ENCODE assay signal across 16 mouse cellular contexts in the genomic region with DNA sequence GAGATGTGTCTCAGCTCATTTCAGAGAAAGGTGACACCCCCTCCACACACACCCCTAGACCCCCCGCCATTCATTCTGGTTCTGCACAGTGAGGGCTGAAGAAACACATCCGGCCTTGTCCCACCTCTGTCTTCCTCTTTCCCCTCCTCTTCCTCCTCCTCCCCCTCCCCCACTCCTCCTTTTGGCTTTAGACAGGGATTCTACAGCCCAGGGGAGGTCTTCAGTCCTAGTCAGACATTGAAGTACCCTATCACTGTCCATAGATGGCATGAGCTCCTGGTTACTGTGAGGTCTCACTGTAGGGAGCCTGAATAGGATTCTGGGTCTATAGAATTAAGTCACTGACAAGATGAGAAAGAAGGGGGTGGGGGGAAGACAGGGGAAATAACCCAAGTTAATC. TPM values are rescaled to one million over a fixed set of nuclear protein-coding genes. Genes with fewer than 3 reads are reported as not detected.
DNase-seq lines count a peak whose midpoint lies in the region; ATAC-seq and TF ChIP-seq lines count a peak whose summit lies in the region.
"Had no signal": no experiment of that assay in that cellular context is flagged by ENCODE, and none has a peak within 500 bp of the region (broad histone marks: within the 10 kb centered on the region; RNA-seq: fewer than 3 reads in every experiment).

No protein-coding gene starts in this region.

- no peak for ATAC-seq in hindbrain, embryonic 12.5 days (ENCODE audit: low FRiP score)
- no peak for ATAC-seq in midbrain, embryonic 15.5 days (replicated peaks)
- ATAC-seq in CD4-positive, CD25-positive, alpha-beta regulatory T cell, adult 4 months = no peak
- ATAC-seq: intestine, embryonic 15.5 days; liver, postnatal 0 days had no signal

- H3K27ac ChIP-seq in cortical plate, adult 2 months (ENCODE audit: insufficient read depth, low read length) = no peak overlapping the region
- H3K27ac ChIP-seq in hindbrain, embryonic 12.5 days = no peak overlapping the region
- H3K27ac ChIP-seq in midbrain, embryonic 15.5 days = no peak overlapping the region
- H3K27ac ChIP-seq: heart, adult 2 months; intestine, embryonic 15.5 days; kidney, embryonic 15.5 days had no signal

- no peak for TF ChIP-seq CTCF in E14TG2a.4 (conservative IDR thresholded peaks at IDR 0.05; ENCODE audit: low read length)
- no peak for TF ChIP-seq CTCF in cortical plate, adult 2 months (IDR thresholded peaks at IDR 0.05; ENCODE audit: extremely low read depth, insufficient read depth, low read length)

- no peaks in the 10 kb centered on the region for H3K36me3 ChIP-seq in E14TG2a.4 (ENCODE audit: insufficient read depth, low read length)
- peaks cover 19% of the 10 kb centered on the region for H3K36me3 ChIP-seq in hindbrain, embryonic 12.5 days
- 0 out of 2 replicates have a peak, but pooled peaks cover 4% of the 10 kb centered on the region for H3K36me3 ChIP-seq in midbrain, embryonic 15.5 days (replicated peaks)
- H3K36me3 ChIP-seq: intestine, embryonic 15.5 days; kidney, embryonic 15.5 days had no signal

- H3K4me1 ChIP-seq in E14TG2a.4 (replicated peaks; ENCODE audit: low read depth, low read length) = peaks cover 45% of the 10 kb centered on the region
- no peaks in the 10 kb centered on the region for H3K4me1 ChIP-seq in cortical plate, adult 2 months (ENCODE audit: control insufficient read depth, insufficient read depth, low read length)
- H3K4me1 ChIP-seq in hindbrain, embryonic 12.5 days = peaks cover 38% of the 10 kb centered on the region
- peaks cover 37% of the 10 kb centered on the region for H3K4me1 ChIP-seq in midbrain, embryonic 15.5 days

- peaks cover 10% of the 10 kb centered on the region for H3K9me3 ChIP-seq in E14TG2a.4 (ENCODE audit: low read length)
- H3K9me3 ChIP-seq in hindbrain, embryonic 12.5 days (replicated peaks) = no peaks in the 10 kb centered on the region
- H3K9me3 ChIP-seq in midbrain, embryonic 15.5 days = no peaks in the 10 kb centered on the region
- H3K9me3 ChIP-seq: intestine, embryonic 15.5 days; kidney, embryonic 15.5 days had no signal

- peak overlapping the region; percentile 61; the same call in 1 of the 2 replicates for H3K9ac ChIP-seq in hindbrain, embryonic 12.5 days
- no peak overlapping the region for H3K9ac ChIP-seq in midbrain, embryonic 15.5 days
- H3K9ac ChIP-seq: intestine, embryonic 15.5 days; kidney, embryonic 15.5 days; liver, postnatal 0 days had no signal

- peaks cover 66% of the 10 kb centered on the region for H3K27me3 ChIP-seq in E14TG2a.4 (ENCODE audit: insufficient read depth, low read length)
- peaks cover 30% of the 10 kb centered on the region for H3K27me3 ChIP-seq in hindbrain, embryonic 12.5 days
- H3K27me3 ChIP-seq in midbrain, embryonic 15.5 days (replicated peaks) = peaks cover 5% of the 10 kb centered on the region; the same call in 1 of the 2 replicates

- peak overlapping the region; percentile 77 for H3K4me2 ChIP-seq in hindbrain, embryonic 12.5 days (replicated peaks)
- H3K4me2 ChIP-seq in midbrain, embryonic 15.5 days = peak overlapping the region; percentile 97

- 0 out of 2 replicates have a peak overlapping the region, but pooled peaks have one; percentile 13 for H3K4me3 ChIP-seq in E14TG2a.4 (replicated peaks; ENCODE audit: low read length)
- H3K4me3 ChIP-seq in cortical plate, adult 2 months (ENCODE audit: insufficient read depth, low read length) = peak overlapping the region; percentile 97
- H3K4me3 ChIP-seq in hindbrain, embryonic 12.5 days = peak overlapping the region; percentile 47
- peak overlapping the region; percentile 58 for H3K4me3 ChIP-seq in midbrain, embryonic 15.5 days
- H3K4me3 ChIP-seq: heart, adult 2 months; intestine, embryonic 15.5 days had no signal

- WGBS in hindbrain, embryonic 12.5 days = 63% methylated on average over 2 of the region's 2 CpGs
- 59% methylated on average over 2 of the region's 2 CpGs for WGBS in midbrain, embryonic 15.5 days

- TF ChIP-seq POLR2A in cortical plate, adult 2 months (IDR thresholded peaks at IDR 0.05; ENCODE audit: extremely low read depth, insufficient read depth, low read length) = no peak

- DNase-seq in heart, postnatal 4 days = no peak
- no peak for DNase-seq in left cerebral cortex, adult 9 months (ENCODE audit: low spot score in 2 of 2)
- DNase-seq: adrenal gland, postnatal 14 days; cerebellum, adult 2 months; embryo, embryonic 11 days; heart, adult 2 months; liver, postnatal 0 days; lung, postnatal 4 days; thymus, adult 18-20 months had no signal

RNA-seq across cellular contexts. Expression of gene Sstr2, which starts 1.9 kb away (rescaled TPM):
- 27.3 and 31.9 TPM in 2 replicates for polyA plus RNA-seq in cortical plate, adult 2 months (2012; rRNA removed)
- polyA plus RNA-seq in hindbrain, embryonic 12.5 days (2016; fragmentation: Nextera tagmentation; extraction: Ambion mirVana) = 35.3 and 37.8 TPM in 2 replicates
- polyA plus RNA-seq in midbrain, embryonic 15.5 days (2015; fragmentation: Nextera tagmentation; extraction: Ambion mirVana) = 15.5 and 20.5 TPM in 2 replicates
- total RNA-seq in heart, postnatal 4 days (2021) = not detected
- under 1 TPM in 1 of 2 experiments, not detected in 1; 0.35 TPM for polyA plus RNA-seq in CD4-positive, CD25-positive, alpha-beta regulatory T cell, adult 4 months (2017; shearing (Covaris generic))
- total RNA-seq: heart, adult 2 months had no signal
- polyA plus RNA-seq: heart, adult 2 months had no signal

RNA-seq across cellular contexts. Expression of gene Cog1, which starts 28.0 kb away (rescaled TPM):
- 69.9 and 70.6 TPM in 2 replicates for polyA plus RNA-seq in cortical plate, adult 2 months (2012; rRNA removed)
- 42.1 and 45.5 TPM in 2 replicates for polyA plus RNA-seq in hindbrain, embryonic 12.5 days (2016; fragmentation: Nextera tagmentation; extraction: Ambion mirVana)
- 39.8 and 40.7 TPM in 2 replicates for polyA plus RNA-seq in midbrain, embryonic 15.5 days (2015; fragmentation: Nextera tagmentation; extraction: Ambion mirVana)
- total RNA-seq in heart, postnatal 4 days (2021) = 10 to 100 TPM; 17.5 to 19.5 TPM
- polyA plus RNA-seq in CD4-positive, CD25-positive, alpha-beta regulatory T cell, adult 4 months (2017; shearing (Covaris generic)) = 10 to 100 TPM; 15.4 to 19.3 TPM

RNA-seq across cellular contexts. Expression of gene Slc39a11, which starts 28.9 kb away (rescaled TPM):
- polyA plus RNA-seq in cortical plate, adult 2 months (2012; rRNA removed) = 11.4 and 12.7 TPM in 2 replicates
- polyA plus RNA-seq in hindbrain, embryonic 12.5 days (2016; fragmentation: Nextera tagmentation; extraction: Ambion mirVana) = 32.3 and 33.5 TPM in 2 replicates
- 33.9 and 35.3 TPM in 2 replicates for polyA plus RNA-seq in midbrain, embryonic 15.5 days (2015; fragmentation: Nextera tagmentation; extraction: Ambion mirVana)
- 1 to 10 TPM; 8.2 to 9.5 TPM for total RNA-seq in heart, postnatal 4 days (2021)
- polyA plus RNA-seq in CD4-positive, CD25-positive, alpha-beta regulatory T cell, adult 4 months (2017; shearing (Covaris generic)) = 10 to 100 TPM; 12.0 to 17.9 TPM

Comparison
In these comparisons a context has a peak if more than half of its experiments do, and no peak if none do; other contexts are left out.
1. H3K4me3 ChIP-seq: peak in every context shown above with its lines; median percentile 97 in cortical plate, adult 2 months; 58 in midbrain, embryonic 15.5 days; 47 in hindbrain, embryonic 12.5 days; 13 in E14TG2a.4.
2. RNA of gene Sstr2, which starts 1.9 kb away (polyA plus RNA-seq): 35.3 to 37.8 TPM in hindbrain, embryonic 12.5 days, 27.3 to 31.9 TPM in cortical plate, adult 2 months and 15.5 to 20.5 TPM in midbrain, embryonic 15.5 days; 0.35 TPM in CD4-positive, CD25-positive, alpha-beta regulatory T cell, adult 4 months; every median in the first group is over 10 times any median in the second.